Mouse (Mus musculus) cerebral cortex, adult 2 months (tissue): ENCODE data around the gene Atp5e.

Experiments used
- WGBS: fragments of 180-500 bp; shearing (Covaris S2); methylation state at CpG from one replicate; pipeline ENCODE4 v1.1.7; 2018; 5-methylcytosine and 5-hydroxymethylcytosine counted together

The Atp5e gene

DNA sequence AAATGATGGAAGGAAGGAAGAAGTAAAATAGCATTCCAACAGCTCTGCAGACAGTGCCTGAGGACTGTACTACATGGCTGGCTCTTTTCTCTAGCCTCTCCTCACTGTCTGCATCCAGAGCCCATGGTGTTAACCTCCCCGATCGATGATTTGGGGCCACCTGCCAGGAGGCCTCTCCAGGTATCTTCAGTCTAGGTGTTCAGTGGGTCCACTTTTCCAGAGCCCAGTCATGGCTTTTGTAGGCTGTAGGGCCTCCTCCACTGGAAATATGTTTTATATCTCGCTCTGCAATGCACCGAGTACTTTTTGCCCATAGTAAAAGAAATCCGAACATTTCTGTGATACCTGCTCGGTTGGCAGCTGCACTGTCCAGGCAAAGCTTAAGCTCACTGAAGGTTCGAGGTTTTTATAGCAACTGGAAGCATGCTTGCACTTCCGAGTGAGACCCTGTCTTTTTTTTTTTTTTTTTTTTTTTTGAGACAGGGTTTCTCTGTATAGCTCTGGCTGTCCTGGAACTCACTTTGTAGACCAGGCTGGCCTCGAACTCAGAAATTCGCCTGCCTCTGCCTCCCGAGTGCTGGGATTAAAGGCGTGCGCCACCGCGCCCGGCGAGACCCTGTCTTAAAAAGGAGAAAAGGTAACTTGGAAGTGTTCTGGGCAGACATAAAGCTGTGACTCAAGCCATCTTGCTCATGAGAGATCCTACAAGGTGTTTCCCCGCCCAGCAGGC is 48.7 kb downstream of the Atp5e start:
- 48% methylated on average over 18 of the region's 18 CpGs for WGBS

DNA sequence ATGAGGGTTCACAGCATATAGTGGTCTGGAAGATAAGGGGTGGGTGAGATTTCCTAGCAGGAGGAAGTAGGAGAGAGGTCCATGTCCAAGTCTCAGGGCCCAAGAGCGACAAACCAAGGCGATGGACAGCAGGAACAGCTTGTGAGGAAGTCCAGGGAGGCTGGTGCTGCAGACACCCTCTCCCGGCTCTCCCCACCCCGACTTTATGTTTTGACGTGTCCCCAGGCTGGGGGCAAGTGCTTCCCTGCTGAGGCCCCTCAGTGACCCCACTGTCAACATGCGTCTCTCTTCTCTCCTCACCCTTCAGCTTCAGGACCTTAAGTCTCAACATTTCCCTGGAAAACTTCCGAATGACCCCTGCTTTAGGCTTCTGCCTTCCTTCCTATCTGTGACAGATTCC is 50.8 kb downstream of the Atp5e start:
- WGBS: 86% methylated on average over 7 of the region's 7 CpGs
